Mouse (Mus musculus) neutrophil, adult 65 days (primary cell): ENCODE data around the gene Aspa. TPM values are rescaled to one million over a fixed set of nuclear protein-coding genes. Genes with fewer than 3 reads are reported as not detected.

Source experiments
- total RNA-seq: library from RNA; stranded (reverse); gene quantifications from 2 replicates; pipeline ENCODE4 v1.2.4, GENCODE M21; 2023

The Aspa gene
- not detected in 2 replicates for total RNA-seq

GRCm38 (mm10) chr11:73329442-73329841 lies at the start of gene Aspa, which contains the start of the genes Gm49340 and Spata22:
TSS of gene Aspa (minus strand) at chr11:73329596.
TSS of gene Gm49340 (plus strand) at chr11:73329741.
TSS of gene Spata22 (plus strand) at chr11:73329741.

DNA sequence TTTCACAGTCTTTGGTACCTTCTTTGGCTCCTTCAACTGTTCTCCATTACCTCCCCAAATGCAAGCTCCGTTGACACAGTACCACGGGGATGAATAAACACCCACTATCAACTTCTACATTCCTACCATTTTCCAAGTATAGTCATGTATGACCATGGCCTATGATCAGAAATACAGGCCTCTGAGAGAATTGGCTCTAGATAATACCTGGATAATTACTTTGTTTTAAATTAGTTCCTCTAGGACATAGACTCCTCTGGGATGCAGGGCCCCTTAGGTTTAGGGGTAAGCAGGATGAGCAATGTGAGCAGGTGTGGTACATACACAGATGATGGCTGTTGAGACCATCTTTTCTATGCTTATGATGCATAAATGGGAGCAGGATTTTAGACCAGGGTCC lies 41.5 kb upstream of the Aspa start, which contains the start of gene Olfr376:
Olfr376 (plus strand) TSS at position 301 of the 400 bp plus-strand sequence.

GRCm38 (mm10) chr11:73350483-73350882 lies 21.1 kb upstream of the Aspa start, which contains the start of gene Olfr20:
TSS of gene Olfr20 (plus strand) at chr11:73350783.

DNA sequence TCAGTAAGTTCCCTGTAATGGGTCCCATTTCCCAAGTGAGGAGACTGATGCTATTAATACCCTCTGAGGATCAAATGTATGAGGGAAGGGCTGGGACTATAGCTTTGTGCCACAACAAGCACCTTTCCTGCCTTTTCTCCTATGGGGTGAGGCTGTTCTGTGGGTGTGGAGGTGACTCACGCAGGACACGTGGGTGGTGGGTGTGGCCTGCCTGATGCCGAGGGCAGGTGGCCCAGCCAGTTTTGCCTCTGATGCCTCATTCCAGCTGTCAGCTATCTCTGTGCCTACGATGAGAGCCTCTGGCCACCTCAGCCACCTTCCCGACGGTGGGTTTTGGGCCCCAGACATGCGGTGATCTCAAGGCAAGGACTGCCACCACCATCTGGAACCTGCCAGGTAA lies 62.1 kb downstream of the Aspa start, which contains the start of gene Trpv3:
Trpv3 (plus strand) TSS at position 122 of the 400 bp plus-strand sequence.

Other genes with a start within 250 kb of the Aspa start
- gene Itgae, start 239.0 kb downstream of the Aspa start, total RNA-seq = 0.20 TPM in 1 of 2 replicates, not detected in the other
- gene Haspin, start 191.3 kb downstream of the Aspa start, total RNA-seq = 6.6 and 6.9 TPM in 2 replicates
- not detected in 2 replicates for gene P2rx5, start 169.2 kb downstream of the Aspa start, total RNA-seq
- gene Emc6, start 152.6 kb downstream of the Aspa start, total RNA-seq = 22.2 and 29.7 TPM in 2 replicates
- 10.4 and 14.8 TPM in 2 replicates for gene Tax1bp3, start 152.5 kb downstream of the Aspa start, total RNA-seq
- gene Ctns, start 130.6 kb downstream of the Aspa start, total RNA-seq = 24.8 and 27.1 TPM in 2 replicates
- 0.75 and 0.76 TPM in 2 replicates for gene Shpk, start 130.1 kb downstream of the Aspa start, total RNA-seq
- gene Trpv1, start 95.3 kb downstream of the Aspa start, total RNA-seq = not detected in 2 replicates
- not detected in 2 replicates for gene Trpv3, start 62.2 kb downstream of the Aspa start, total RNA-seq
- not detected in 2 replicates for gene Gm49340, start 145 bp upstream of the Aspa start, total RNA-seq
- gene Spata22, start 145 bp upstream of the Aspa start, total RNA-seq = not detected in 2 replicates
- gene Olfr20, start 21.2 kb upstream of the Aspa start, total RNA-seq = not detected in 2 replicates
- gene Olfr376, start 41.6 kb upstream of the Aspa start, total RNA-seq = not detected in 2 replicates
- not detected in 2 replicates for gene Olfr1, start 70.0 kb upstream of the Aspa start, total RNA-seq
- not detected in 2 replicates for gene Olfr378, start 98.9 kb upstream of the Aspa start, total RNA-seq
- not detected in 2 replicates for gene Olfr380, start 127.9 kb upstream of the Aspa start, total RNA-seq
- not detected in 2 replicates for gene Olfr381, start 162.0 kb upstream of the Aspa start, total RNA-seq
- not detected in 2 replicates for gene Olfr382, start 187.6 kb upstream of the Aspa start, total RNA-seq